Mouse (Mus musculus): ENCODE results near the gene 1700086D15Rik.

1700086D15Rik gene

DNA sequence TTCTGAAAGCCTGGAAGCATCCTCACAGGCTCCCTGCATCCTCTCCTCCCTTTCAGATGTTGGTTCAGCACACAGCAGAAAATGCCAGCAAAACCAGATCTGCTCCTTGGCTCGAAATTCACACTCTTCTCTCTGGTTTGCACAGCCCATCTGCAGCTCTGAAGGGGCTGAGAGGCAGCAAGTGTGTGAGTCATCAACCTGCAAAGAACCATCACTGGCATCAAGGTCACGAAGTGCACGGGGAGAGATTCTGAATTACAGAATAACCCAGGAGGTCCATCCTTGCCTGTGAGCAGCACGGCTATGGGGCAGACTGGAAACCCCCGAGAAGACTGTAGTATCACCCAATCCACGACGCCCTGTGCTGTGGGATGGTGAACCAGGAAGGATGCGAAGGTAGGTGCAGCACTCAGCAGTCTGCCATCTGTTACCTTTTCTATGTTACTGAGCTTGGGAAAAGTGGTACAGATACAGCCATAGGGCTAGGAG, 24.4 kb downstream of the 1700086D15Rik start:
- DNase-seq (ENCODE audit: low read depth, low spot score), result no peak

DNA sequence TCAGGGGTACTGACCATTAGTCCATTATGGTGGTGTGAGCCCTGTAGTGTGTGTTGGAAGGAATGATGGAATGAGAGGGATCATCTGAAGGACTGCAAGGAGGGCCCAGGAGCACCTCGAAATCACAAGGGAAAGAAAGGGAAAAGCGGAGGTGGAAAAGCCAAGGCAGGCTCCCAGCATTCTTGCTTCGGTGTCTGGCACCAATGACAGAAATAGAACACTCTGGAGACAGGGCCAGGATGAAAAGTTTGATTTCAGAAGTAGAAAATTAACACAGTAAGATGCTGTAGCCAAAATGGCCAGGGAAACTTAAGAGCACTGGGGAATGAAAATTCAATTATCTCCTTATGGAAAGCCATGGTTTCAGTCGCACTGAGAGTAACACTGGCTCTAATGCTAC, 26.0 kb downstream of the 1700086D15Rik start:
- DNase-seq (ENCODE audit: low read depth, low spot score), result no peak

DNA sequence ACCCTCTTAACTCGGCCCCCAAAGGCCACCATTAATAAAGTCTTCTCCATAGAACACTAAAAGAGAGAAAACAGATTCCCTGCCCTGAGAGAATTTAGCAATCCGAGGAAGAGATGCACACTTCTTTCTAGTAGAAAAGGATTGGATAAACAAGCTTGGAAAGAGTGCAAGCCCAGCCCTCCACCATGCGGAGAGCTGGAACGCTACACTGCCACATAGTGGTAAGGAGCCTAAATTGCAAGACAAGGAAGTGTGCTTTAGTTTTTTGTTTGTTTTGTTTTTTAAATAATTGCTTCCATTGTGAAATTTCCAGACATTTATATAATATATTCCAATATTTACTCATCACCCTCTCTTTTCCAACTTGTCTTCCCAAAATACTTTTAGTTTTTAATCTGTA, 30.6 kb downstream of the 1700086D15Rik start:
- no peak for DNase-seq (ENCODE audit: low read depth, low spot score)

DNA sequence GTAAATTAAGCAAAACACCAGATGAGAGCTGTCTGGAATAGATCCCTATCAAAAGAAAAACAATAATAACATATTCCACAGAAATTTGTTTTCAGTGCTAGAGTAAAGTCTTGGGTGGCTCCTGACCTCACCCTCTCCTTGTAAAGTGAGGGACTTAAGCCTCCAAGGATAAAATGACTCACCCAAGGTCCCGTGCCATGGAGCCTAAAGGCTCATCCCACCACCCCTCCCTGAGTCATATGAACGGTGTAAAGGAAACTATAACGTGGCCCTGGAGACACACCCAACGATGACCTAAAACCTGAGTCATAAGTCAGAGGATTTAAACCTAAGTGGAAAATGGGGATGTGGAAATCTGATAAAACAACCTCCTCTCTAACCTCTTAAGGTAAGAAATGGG, 31.0 kb downstream of the 1700086D15Rik start:
- DNase-seq (ENCODE audit: low read depth, low spot score), result no peak

DNA sequence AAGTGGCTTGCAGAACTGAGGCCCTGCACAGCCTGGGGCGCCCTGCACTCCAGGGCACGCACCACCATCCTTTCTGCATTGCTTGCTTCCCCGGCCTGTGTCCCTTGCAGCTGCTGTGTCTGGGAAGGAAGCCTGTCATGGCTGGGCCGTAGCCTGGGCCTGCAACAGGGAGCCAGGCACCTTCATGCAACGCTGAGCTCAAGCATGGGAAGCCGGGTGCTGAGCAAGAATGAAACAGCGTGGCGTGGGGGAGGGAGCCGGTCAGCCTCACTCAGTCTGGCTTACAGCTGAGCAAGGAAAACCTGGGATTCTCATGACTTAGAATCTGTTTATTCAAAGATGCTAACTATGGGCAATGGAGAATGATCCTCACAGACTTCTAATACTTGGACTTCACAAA, 33.1 kb downstream of the 1700086D15Rik start:
- DNase-seq (ENCODE audit: low read depth, low spot score), result no peak

DNA sequence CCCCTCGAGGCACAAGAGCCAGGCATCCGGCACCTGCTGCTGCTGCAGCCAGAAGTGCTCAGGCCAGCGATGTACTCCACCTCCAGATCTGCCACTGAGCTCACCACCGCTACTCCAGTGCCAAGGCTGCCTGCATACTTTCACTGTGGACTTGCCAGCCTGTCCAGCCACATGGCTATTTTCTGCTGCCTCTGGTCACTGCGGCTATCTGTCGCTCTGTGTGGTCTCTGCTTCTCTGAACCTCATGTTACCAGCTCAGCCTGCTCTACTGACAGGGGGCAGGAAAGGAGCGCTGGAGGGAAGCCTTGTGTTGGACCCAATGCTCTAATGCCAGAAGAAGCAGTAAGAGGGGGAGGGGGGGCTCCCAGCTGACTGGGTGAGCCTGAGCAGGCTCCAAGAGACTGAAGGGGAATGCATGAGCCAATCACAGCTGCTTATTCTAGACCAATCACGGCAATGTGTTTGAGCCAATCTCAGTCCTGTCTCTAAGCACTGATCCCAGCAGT, 34.7 kb downstream of the 1700086D15Rik start:
- DNase-seq (ENCODE audit: low read depth, low spot score), result no peak

DNA sequence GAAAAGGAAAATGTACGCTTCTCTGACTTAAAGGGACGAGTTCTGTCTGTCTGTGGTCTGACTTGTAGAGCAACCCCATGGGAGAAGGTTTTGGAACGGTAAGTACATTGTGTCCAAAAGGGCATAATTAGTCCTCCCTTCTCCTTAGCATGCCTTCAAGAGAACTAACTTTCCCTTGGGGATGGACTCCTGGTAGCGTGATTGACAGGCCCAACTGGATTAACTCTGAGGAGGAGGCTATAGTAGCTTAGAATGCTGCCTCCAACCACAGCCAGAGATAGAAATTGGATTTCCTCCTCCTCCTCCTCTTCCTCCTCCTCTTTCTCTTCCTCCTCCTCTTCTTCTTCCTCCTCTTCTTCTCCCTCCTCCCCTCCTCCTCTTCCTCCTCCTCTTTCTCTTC, 39.4 kb downstream of the 1700086D15Rik start:
- DNase-seq (ENCODE audit: low read depth, low spot score), result no peak

DNA sequence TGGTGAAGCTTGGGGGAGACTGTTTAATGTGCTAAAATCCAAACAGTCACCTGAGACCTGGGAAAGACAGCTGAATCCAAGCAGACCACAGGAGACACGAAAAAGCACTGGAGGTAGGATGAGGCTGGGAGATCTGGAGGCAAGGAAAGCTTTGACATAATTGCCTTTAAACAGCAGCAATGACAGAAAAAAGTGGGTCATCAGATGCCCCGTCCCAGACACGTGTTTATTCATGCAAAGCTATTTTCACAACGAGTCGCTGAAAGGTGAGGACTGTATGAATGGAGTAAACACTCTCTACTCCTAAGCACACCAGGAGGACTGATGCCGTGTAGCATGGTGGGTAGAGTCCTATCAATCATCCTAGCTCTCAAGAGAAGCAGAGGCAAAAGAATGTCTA, 43.9 kb downstream of the 1700086D15Rik start:
- no peak for DNase-seq (ENCODE audit: low read depth, low spot score)

DNA sequence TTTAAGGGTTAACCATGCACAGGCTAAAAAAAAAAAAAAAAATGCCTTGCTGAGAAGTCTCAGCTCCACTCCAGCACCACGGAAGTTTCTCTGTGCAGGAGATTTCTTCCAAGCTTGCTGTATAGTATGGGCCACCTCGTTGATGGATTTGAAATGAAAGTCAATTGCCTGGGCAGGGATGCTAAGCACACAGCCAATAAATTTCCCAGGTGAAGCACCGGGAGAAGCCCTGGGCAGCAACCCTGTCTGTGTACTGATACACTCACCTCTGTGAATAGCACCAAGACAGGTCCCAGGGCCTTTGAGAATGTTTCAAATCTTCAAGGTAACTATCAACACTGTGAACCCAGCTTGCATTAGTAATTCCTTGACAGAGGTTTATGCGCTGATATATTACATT, 47.6 kb downstream of the 1700086D15Rik start:
- DNase-seq (ENCODE audit: low read depth, low spot score), result no peak

DNA sequence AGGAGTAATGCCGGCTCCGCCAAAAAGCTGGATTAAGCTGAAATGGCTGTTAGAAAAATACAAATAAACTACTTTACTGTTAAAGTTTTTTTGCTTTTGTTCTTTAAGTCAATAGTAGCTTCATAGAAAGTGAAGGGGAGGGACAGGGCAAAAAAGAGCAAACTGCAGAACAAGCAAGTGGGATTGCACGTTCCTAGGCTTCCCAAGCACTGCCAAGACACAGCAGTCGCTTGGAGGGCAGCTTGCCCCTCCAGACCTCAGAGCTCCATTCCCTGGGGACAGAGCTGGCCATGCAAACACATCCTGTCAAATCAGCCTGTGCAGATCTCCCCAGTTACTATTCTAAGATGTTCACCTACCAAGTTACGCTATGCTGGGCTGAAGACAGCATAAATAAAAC, 48.0 kb downstream of the 1700086D15Rik start:
- no peak for DNase-seq (ENCODE audit: low read depth, low spot score)

DNA sequence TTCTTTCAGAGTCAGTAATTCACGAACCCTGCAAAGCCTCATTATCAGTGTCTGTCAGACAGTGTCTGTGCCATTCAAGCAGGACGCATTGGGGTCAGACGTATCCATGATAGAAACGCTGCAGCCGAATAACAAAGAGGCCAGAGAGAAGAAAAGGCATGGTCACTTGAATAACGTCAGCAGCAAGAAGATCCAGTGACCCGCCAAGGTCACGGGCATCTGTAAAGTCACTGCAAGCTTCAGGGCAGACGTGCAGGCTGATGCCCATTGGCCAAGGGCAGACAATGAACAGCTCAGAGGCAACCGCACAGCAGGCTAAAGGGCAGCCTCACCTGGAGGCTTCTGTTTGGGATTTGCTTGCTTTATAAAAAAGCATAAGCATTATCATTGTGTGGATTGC, 49.6 kb downstream of the 1700086D15Rik start:
- DNase-seq (ENCODE audit: low read depth, low spot score), result no peak

DNA sequence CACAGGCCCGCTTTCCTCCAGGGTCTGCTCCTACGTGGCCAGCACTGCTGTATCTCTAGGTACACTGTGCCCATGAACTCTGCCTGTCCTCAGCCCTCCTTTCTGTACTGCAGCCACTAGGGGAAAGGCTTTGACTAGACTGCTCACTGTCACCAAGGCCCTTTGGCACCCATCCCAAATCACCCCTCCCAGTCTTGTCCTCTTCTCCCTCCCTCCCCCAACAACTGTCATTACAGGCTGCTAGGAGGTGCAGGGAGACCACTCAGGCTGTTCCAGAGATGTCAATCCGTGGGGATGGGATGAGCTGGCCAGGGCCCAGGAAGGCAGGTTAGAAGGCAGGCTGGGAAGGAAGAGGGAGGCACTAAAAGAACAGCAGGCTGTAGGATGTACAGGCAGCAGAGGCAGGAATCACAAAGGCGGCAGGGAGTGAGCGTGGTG, 51.9 kb downstream of the 1700086D15Rik start:
- peak; percentile 26 for DNase-seq (ENCODE audit: low read depth, low spot score)

DNA sequence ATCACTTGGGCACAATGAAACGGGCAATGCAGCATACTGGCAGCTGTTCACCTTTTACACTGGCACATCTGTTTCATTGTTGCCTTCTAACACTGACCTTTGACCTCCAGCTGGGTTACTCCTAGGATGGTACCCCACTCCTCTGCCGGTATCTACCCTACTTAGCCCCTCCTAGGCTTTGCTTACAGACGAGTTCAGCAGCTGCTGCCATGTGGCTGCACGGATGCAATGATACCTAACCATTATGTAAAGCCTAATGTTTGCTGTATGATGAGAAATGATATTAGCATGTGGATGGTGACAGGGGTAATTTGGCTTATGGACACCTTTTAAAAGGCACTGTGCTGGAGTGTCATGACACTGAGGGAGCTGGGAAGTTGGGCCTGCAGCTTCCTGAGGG, 52.5 kb downstream of the 1700086D15Rik start:
- DNase-seq (ENCODE audit: low read depth, low spot score), result no peak

DNA sequence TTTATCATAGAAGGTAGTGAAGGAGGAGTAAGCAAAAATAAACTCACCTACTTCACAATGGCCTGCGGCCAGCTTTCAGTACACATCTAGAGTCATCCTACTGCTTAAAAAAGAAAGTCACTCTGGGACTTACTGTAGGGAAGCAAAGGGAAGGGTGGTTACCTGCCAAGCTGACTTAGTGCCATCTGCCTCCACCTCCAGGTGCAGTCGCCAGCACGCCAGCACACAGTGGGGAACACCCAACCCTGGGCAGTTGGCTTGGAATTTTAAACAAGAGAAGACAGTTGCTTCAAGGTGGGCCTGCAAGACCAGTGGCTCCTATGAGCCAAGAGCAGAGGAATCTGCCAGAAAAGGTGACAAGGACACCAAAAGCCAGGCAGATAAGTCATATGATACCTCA, 55.6 kb downstream of the 1700086D15Rik start:
- no peak for DNase-seq (ENCODE audit: low read depth, low spot score)
